Mouse (Mus musculus) olfactory bulb, adult 2 months (tissue): ENCODE measurements around the gene Rspry1.

Experiments
- CTCF ChIP-seq: fragments of 200-500 bp; IDR thresholded peaks from 2 replicates; pipeline ENCODE4 v1.5.1; 2012; ENCODE audit warnings: low read depth, mild to moderate bottlenecking, low read length, moderate library complexity; ENCODE audit not compliant: insufficient read depth
- POLR2A ChIP-seq: fragments of 200-500 bp; IDR thresholded peaks from 2 replicates; pipeline ENCODE4 v1.6.1; 2012; ENCODE audit warnings: mild to moderate bottlenecking, low read depth, low read length, moderate library complexity; ENCODE audit not compliant: insufficient read depth

- TF ChIP-seq CTCF (no peak), POLR2A (no peak)
Observed at GRCm38 (mm10) chr8:94582569-94582968, 19.2 kb upstream of the Rspry1 start.
